Mouse (Mus musculus) forebrain, postnatal 0 days (tissue): Measurements from ENCODE around the gene Zbtb17. TPM values are rescaled to one million over a fixed set of nuclear protein-coding genes. Genes with fewer than 3 reads are reported as not detected.

ENCODE experiments used
- ATAC-seq: fragments of 200-750 bp; cut with Nextera tagmentation; 2 replicates; pipeline ENCODE4 v1.8.0; 2017; ENCODE audit warnings: mild to moderate bottlenecking, moderate library complexity
- DNase-seq: peaks from one replicate; pipeline ENCODE4 v3.0.0-alpha.2; 2015
- H3K27ac ChIP-seq: fragments of 300-500 bp; sonication (generic); 2 replicates; pipeline ENCODE4 v1.5.1; 2014; ENCODE audit warnings: low read depth, mild to moderate bottlenecking, antibody characterized with exemption, low read length, moderate library complexity, mixed read lengths
- H3K27me3 ChIP-seq: fragments of 300-500 bp; sonication (generic); 2 replicates; pipeline ENCODE4 v1.6.1; 2014; ENCODE audit warnings: mild to moderate bottlenecking, low read length, mixed read lengths; ENCODE audit not compliant: insufficient read depth
- H3K36me3 ChIP-seq: fragments of 300-500 bp; sonication (generic); 2 replicates; pipeline ENCODE4 v1.6.1; 2014; ENCODE audit warnings: mild to moderate bottlenecking, moderate library complexity; ENCODE audit not compliant: insufficient read depth
- H3K4me1 ChIP-seq: fragments of 300-500 bp; sonication (generic); 2 replicates; pipeline ENCODE4 v1.6.1; 2014; ENCODE audit warnings: antibody characterized with exemption; ENCODE audit not compliant: insufficient read depth
- H3K4me2 ChIP-seq: fragments of 300-500 bp; sonication (generic); 2 replicates; pipeline ENCODE4 v1.6.1; 2014; ENCODE audit warnings: low read depth, mild to moderate bottlenecking, moderate library complexity
- H3K4me3 ChIP-seq: fragments of 300-500 bp; sonication (generic); 2 replicates; pipeline ENCODE4 v1.5.1; 2014; ENCODE audit warnings: low read depth, low read length, mixed read lengths
- H3K9ac ChIP-seq: fragments of 300-500 bp; sonication (generic); 2 replicates; pipeline ENCODE4 v1.6.1; 2014; ENCODE audit warnings: mild to moderate bottlenecking
- H3K9me3 ChIP-seq: fragments of 300-500 bp; sonication (generic); 2 replicates; pipeline ENCODE4 v1.6.1; 2016; ENCODE audit warnings: low read length
- CTCF ChIP-seq: sonication (generic); IDR thresholded peaks from 2 replicates; pipeline ENCODE4 v1.5.1; 2016; ENCODE audit warnings: antibody characterized with exemption, control low read depth, low read depth
- WGBS: fragments of 180-500 bp; shearing (Covaris S2); extraction: QIAGEN DNeasy Blood & Tissue Kit; methylation state at CpG from one replicate; pipeline ENCODE4 v1.1.7; 2014; 5-methylcytosine and 5-hydroxymethylcytosine counted together
- polyA plus RNA-seq: library from polyadenylated mRNA; unstranded; fragments of >200 nt; fragmentation: Nextera tagmentation; extraction: Ambion mirVana; gene quantifications from 2 replicates; pipeline ENCODE4 v1.2.1, GENCODE M21; 2015
- total RNA-seq: library from RNA; depleted of rRNA; stranded (reverse); fragments of >200 nt; gene quantifications from 2 replicates; pipeline ENCODE4 v1.2.3, GENCODE M21; 2014

The Zbtb17 gene
- total and polyA plus RNA-seq, 2 experiments from 2014 or later = 32.8 to 42.1 TPM

GRCm38 (mm10) chr4:141446211-141446610 is 1.8 kb downstream of the Zbtb17 start:
- Histone ChIP-seq H3K36me3 (peaks cover 28% of the 10 kb centered on the region), H3K9me3 (no peaks in the 10 kb centered on the region), H3K4me1 (peaks cover 12% of the 10 kb centered on the region), H3K27me3 (no peaks in the 10 kb centered on the region), H3K4me2 (0 out of 2 replicates have a peak overlapping the region, but pooled peaks have one; percentile 71), H3K4me3 (no peak overlapping the region), H3K9ac (no peak overlapping the region), H3K27ac (no peak overlapping the region)
- ATAC-seq = no peak
- WGBS = 78% methylated on average over 7 of the region's 7 CpGs
- DNase-seq = no peak
- TF ChIP-seq CTCF = no peak

- ATAC-seq = no peak
- no peak overlapping the region for H3K4me3 ChIP-seq
- H3K4me1 ChIP-seq = no peaks in the 10 kb centered on the region
- peaks cover 55% of the 10 kb centered on the region for H3K36me3 ChIP-seq
- H3K27ac ChIP-seq = no peak overlapping the region
- TF ChIP-seq CTCF = no peak
- no peak for DNase-seq
- no peaks in the 10 kb centered on the region for H3K9me3 ChIP-seq
- no peak overlapping the region for H3K9ac ChIP-seq
- WGBS = 90% methylated on average over 2 of the region's 2 CpGs
- no peak overlapping the region for H3K4me2 ChIP-seq
- H3K27me3 ChIP-seq = no peaks in the 10 kb centered on the region
These were observed 6.8 kb downstream of the Zbtb17 start for GRCm38 (mm10) chr4:141451251-141451650.

- DNase-seq = no peak
- no peak overlapping the region for H3K4me2 ChIP-seq
- WGBS = 95% methylated on average over 9 of the region's 9 CpGs
- H3K27ac ChIP-seq = no peak overlapping the region
- H3K4me3 ChIP-seq = no peak overlapping the region
- H3K27me3 ChIP-seq = no peaks in the 10 kb centered on the region
- H3K9me3 ChIP-seq = no peaks in the 10 kb centered on the region
- ATAC-seq = no peak
- TF ChIP-seq CTCF = no peak
- peaks cover 55% of the 10 kb centered on the region for H3K36me3 ChIP-seq
- H3K4me1 ChIP-seq = no peaks in the 10 kb centered on the region
- H3K9ac ChIP-seq = no peak overlapping the region
These were observed 7.5 kb downstream of the Zbtb17 start for GRCm38 (mm10) chr4:141451916-141452450.

GRCm38 (mm10) chr4:141454581-141455350 is 10.3 kb downstream of the Zbtb17 start:
- TF ChIP-seq CTCF = no peak
- ATAC-seq = peak; percentile 42; the same call in 1 of the 2 replicates
- WGBS = 65% methylated on average over 14 of the region's 14 CpGs
- DNase-seq = no peak
- Histone ChIP-seq H3K27me3 (no peaks in the 10 kb centered on the region), H3K9me3 (no peaks in the 10 kb centered on the region), H3K4me3 (no peak overlapping the region), H3K4me1 (no peaks in the 10 kb centered on the region), H3K4me2 (no peak overlapping the region), H3K27ac (no peak overlapping the region), H3K36me3 (peaks cover 31% of the 10 kb centered on the region), H3K9ac (no peak overlapping the region)

- no peak overlapping the region for H3K4me2 ChIP-seq
- H3K27me3 ChIP-seq = no peaks in the 10 kb centered on the region
- H3K4me1 ChIP-seq = no peaks in the 10 kb centered on the region
- H3K4me3 ChIP-seq = no peak overlapping the region
- no peak overlapping the region for H3K9ac ChIP-seq
- no peak overlapping the region for H3K27ac ChIP-seq
- H3K36me3 ChIP-seq = peaks cover 34% of the 10 kb centered on the region
- WGBS = 69% methylated on average over 4 of the region's 4 CpGs
- H3K9me3 ChIP-seq = no peaks in the 10 kb centered on the region
- no peak for TF ChIP-seq CTCF
- ATAC-seq (peak; percentile 42; the same call in 1 of the 2 replicates), DNase-seq (no peak)
These were observed 11.1 kb downstream of the Zbtb17 start for GRCm38 (mm10) chr4:141455526-141455925.

GRCm38 (mm10) chr4:141456193-141456938 is 11.9 kb downstream of the Zbtb17 start:
- no peaks in the 10 kb centered on the region for H3K9me3 ChIP-seq
- no peak overlapping the region for H3K27ac ChIP-seq
- no peak overlapping the region for H3K4me3 ChIP-seq

GRCm38 (mm10) chr4:141458236-141458635 is 13.8 kb downstream of the Zbtb17 start:
- no peak for ATAC-seq

More at GRCm38 (mm10) chr4:141456193-141456938, 11.9 kb downstream of the Zbtb17 start:
- no peak overlapping the region for H3K9ac ChIP-seq
- TF ChIP-seq CTCF = no peak
- WGBS = 93% methylated on average over 14 of the region's 14 CpGs
- no peaks in the 10 kb centered on the region for H3K27me3 ChIP-seq
- no peak overlapping the region for H3K4me2 ChIP-seq
- H3K36me3 ChIP-seq = peaks cover 34% of the 10 kb centered on the region
- ATAC-seq (no peak), DNase-seq (no peak)
- H3K4me1 ChIP-seq = no peaks in the 10 kb centered on the region

More at GRCm38 (mm10) chr4:141458236-141458635, 13.8 kb downstream of the Zbtb17 start:
- Histone ChIP-seq H3K9me3 (no peaks in the 10 kb centered on the region), H3K27ac (no peak overlapping the region), H3K4me3 (no peak overlapping the region), H3K27me3 (no peaks in the 10 kb centered on the region), H3K4me2 (no peak overlapping the region), H3K36me3 (peaks cover 41% of the 10 kb centered on the region), H3K4me1 (no peaks in the 10 kb centered on the region), H3K9ac (no peak overlapping the region)
- DNase-seq = no peak
- WGBS = 14% methylated on average over 7 of the region's 7 CpGs
- TF ChIP-seq CTCF = no peak
